Comparison of ENCODE assay signal across 29 mouse cellular contexts in the genomic region with DNA sequence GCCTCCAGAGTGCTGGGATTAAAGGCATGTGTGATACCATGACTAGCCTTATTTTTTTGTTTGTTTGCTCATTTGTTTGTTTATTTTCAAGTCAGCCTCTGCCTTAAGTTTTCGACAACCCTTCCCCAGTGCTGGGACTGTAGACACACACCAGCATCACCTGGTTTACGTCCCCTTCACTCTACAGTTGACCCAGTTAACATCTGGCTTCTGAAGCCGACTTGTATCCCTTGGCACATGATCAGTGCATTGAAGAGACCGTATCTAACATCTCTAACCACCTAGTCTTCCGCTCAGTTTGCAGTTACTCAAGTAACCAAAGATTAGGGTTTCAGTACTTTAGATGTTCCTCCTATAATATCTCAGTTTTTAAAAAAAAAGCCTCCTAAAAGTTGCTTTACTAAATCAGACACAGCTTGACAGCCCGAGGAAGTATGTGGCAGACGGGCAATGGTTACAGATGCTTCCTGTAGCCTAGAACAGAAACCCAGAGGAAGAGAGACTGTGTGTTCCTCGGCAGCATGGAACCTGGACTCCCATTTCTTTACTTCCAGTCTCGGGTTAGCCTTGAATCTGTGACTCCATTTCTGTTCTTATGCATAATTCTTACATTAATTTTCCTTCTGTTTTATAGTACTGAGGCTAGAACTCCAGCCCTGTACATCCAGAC.
DNase-seq lines count a peak whose midpoint lies in the region; ATAC-seq and TF ChIP-seq lines count a peak whose summit lies in the region.
"Had no signal": no experiment of that assay in that cellular context is flagged by ENCODE, and none has a peak within 500 bp of the region (broad histone marks: within the 10 kb centered on the region; RNA-seq: fewer than 3 reads in every experiment).

No protein-coding gene starts in this region.

- peak; percentile 70 to 90 for ATAC-seq in hematopoietic stem cell, adult 5-6 weeks (replicated peaks in 1 of 2; ENCODE audit: insufficient read depth in 1 of 2, low FRiP score in 2 of 2, low TSS enrichment in 1 of 2, low read depth in 1 of 2, poor library complexity in 2 of 2, severe bottlenecking in 2 of 2)
- ATAC-seq: forebrain, embryonic 13.5 days; intestine, embryonic 16.5 days; midbrain, embryonic 13.5 days had no signal

- H3K4me3 ChIP-seq in layer of hippocampus, adult 2 months = no peak overlapping the region
- H3K4me3 ChIP-seq: forebrain, embryonic 13.5 days; heart, embryonic 13.5 days; hindbrain, embryonic 13.5 days; limb, embryonic 12.5 days; liver, embryonic 15.5 days; megakaryocyte, embryonic 14.5 days; midbrain, embryonic 13.5 days had no signal

- H3K27ac ChIP-seq in layer of hippocampus, adult 2 months = peak overlapping the region; percentile 91
- H3K27ac ChIP-seq: forebrain, embryonic 13.5 days; hindbrain, embryonic 13.5 days; kidney, postnatal 0 days; limb, embryonic 12.5 days; liver, embryonic 15.5 days; midbrain, embryonic 13.5 days had no signal

- no peak for TF ChIP-seq CTCF in layer of hippocampus, adult 2 months (conservative IDR thresholded peaks at IDR 0.05)

- no peak for DNase-seq in layer of hippocampus, adult 2 months (ENCODE audit: low spot score in 2 of 2)
- no peak for DNase-seq in layer of hippocampus, postnatal 10 days (ENCODE audit: low spot score in 2 of 2)
- DNase-seq in thymus, postnatal 0 days (ENCODE audit: low spot score) = peak; percentile 81
- DNase-seq in right cerebral cortex, postnatal 36 days (ENCODE audit: low spot score in 2 of 2) = no peak
- no peak for DNase-seq in adrenal gland, postnatal 14 days
- DNase-seq in gastrocnemius, adult 8-10 months (ENCODE audit: low spot score in 2 of 2) = no peak
- DNase-seq: adrenal gland, postnatal 36 days; B cell, adult 2 months; cerebellum, adult 18-20 months; cerebellum, postnatal 14 days; gastrocnemius, postnatal 25 days; heart, adult 18-20 months; heart, postnatal 36 days; kidney, adult 8-10 months; kidney, postnatal 4 days; lung, embryonic 14.5 days; retina, postnatal 1 day; right cerebral cortex, postnatal 14 days; spleen, adult 18-20 months had no signal
